Mouse (Mus musculus) hindlimb bud, embryonic 11.5 days (tissue): ENCODE measurements around the gene Zbtb7b.

Source experiments
- DNase-seq: peaks from one replicate; pipeline ENCODE4 v3.0.0-alpha.2; 2012; ENCODE audit warnings: low read depth, low spot score; ENCODE audit errors: extremely low spot score

Zbtb7b gene

GRCm38 (mm10) chr3:89418861-89419250 is 24.3 kb upstream of the Zbtb7b start:
- DNase-seq: no peak

GRCm38 (mm10) chr3:89418170-89418860 is 23.7 kb upstream of the Zbtb7b start, which contains the start of the genes Cks1b and Shc1:
Gene Cks1b (minus strand): TSS chr3:89418383.
Gene Shc1 (plus strand): TSS chr3:89418443.
- peak; percentile 98 for DNase-seq

GRCm38 (mm10) chr3:89417840-89418169 is 23.2 kb upstream of the Zbtb7b start:
- DNase-seq: no peak

- DNase-seq: no peak
Observed at GRCm38 (mm10) chr3:89417131-89417530, 22.6 kb upstream of the Zbtb7b start.

GRCm38 (mm10) chr3:89416158-89416557 is 21.6 kb upstream of the Zbtb7b start:
- no peak for DNase-seq

GRCm38 (mm10) chr3:89411490-89412393 is 17.2 kb upstream of the Zbtb7b start, which contains the start of gene Flad1:
Gene Flad1 (minus strand): TSS chr3:89411870.
- peak; percentile 100 for DNase-seq

GRCm38 (mm10) chr3:89410864-89411263 is 16.3 kb upstream of the Zbtb7b start:
- DNase-seq: no peak

GRCm38 (mm10) chr3:89409701-89410100 is 15.1 kb upstream of the Zbtb7b start:
- no peak for DNase-seq

GRCm38 (mm10) chr3:89408448-89408847 is 13.9 kb upstream of the Zbtb7b start:
- DNase-seq: no peak

- no peak for DNase-seq
Observed at GRCm38 (mm10) chr3:89406887-89407286, 12.3 kb upstream of the Zbtb7b start.

GRCm38 (mm10) chr3:89402693-89403092 is 8.1 kb upstream of the Zbtb7b start, which contains the start of gene Lenep:
Gene Lenep (minus strand): TSS chr3:89402793.
- DNase-seq: no peak

GRCm38 (mm10) chr3:89401329-89401728 is 6.8 kb upstream of the Zbtb7b start:
- DNase-seq: no peak

GRCm38 (mm10) chr3:89396654-89397005 is 2.1 kb upstream of the Zbtb7b start:
- DNase-seq: no peak

GRCm38 (mm10) chr3:89395806-89396653 is 1.5 kb upstream of the Zbtb7b start:
- DNase-seq: no peak

GRCm38 (mm10) chr3:89395419-89395805 is 836 bp upstream of the Zbtb7b start:
- no peak for DNase-seq

GRCm38 (mm10) chr3:89394894-89395256 is 299 bp upstream of the Zbtb7b start:
- DNase-seq: no peak

- no peak for DNase-seq
Observed at GRCm38 (mm10) chr3:89393605-89394004, 971 bp downstream of the Zbtb7b start.

GRCm38 (mm10) chr3:89392871-89393311 is 1.7 kb downstream of the Zbtb7b start:
- DNase-seq: no peak

- DNase-seq: no peak
Observed at GRCm38 (mm10) chr3:89391663-89392511, 2.7 kb downstream of the Zbtb7b start.
